Mouse (Mus musculus): Measurements from ENCODE around the gene Rab17. TPM values are rescaled to one million over a fixed set of nuclear protein-coding genes. Genes with fewer than 3 reads are reported as not detected.

Rab17 gene
- polyA plus RNA-seq, 1 experiment from 2014 or later = 2.5 TPM

DNA sequence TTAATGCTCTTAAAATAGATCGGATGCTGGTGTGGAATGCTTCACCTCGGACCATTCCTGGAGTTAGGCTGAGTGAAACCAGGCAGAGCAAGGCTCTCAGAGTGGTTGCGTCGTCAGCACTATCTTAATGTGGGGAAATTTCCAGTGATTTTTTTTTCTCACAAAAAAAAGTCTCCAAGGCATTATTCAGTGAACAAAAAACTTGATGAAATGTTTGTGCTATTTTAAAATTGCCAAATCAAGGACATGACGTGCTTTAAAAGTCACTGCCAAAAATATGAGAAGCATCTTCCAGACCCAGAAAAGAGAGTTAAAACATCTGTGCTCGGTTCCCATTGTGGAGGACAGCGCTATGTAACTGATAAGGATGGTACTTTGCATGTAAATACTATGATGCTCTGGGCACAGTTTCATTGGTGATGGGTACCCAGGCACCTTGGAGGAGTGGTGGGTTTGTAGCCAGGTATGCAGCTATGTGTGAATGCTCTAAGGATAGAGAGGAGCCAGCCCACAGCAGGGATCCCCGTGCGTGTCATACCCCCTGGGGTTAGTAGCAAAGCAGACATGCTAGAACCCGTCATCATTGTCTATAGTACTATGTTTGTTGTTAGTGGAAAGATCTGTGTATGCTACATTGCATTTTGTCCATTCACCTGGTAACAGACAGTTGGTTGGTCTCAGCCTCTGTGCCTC lies 11.3 kb upstream of the Rab17 start:
- no peak overlapping the region for H3K4me2 ChIP-seq
- no peaks in the 10 kb centered on the region for H3K4me1 ChIP-seq
- H3K9me3 ChIP-seq = no peaks in the 10 kb centered on the region
- H3K9ac ChIP-seq = no peak overlapping the region
- no peaks in the 10 kb centered on the region for H3K36me3 ChIP-seq
- ATAC-seq (ENCODE audit: insufficient number of reproducible peaks, low FRiP score, low TSS enrichment, low read depth) = no peak
- H3K27me3 ChIP-seq = no peaks in the 10 kb centered on the region
- H3K27ac ChIP-seq = no peak overlapping the region
- 58% methylated on average over 10 of the region's 10 CpGs for WGBS
- no peak overlapping the region for H3K4me3 ChIP-seq

DNA sequence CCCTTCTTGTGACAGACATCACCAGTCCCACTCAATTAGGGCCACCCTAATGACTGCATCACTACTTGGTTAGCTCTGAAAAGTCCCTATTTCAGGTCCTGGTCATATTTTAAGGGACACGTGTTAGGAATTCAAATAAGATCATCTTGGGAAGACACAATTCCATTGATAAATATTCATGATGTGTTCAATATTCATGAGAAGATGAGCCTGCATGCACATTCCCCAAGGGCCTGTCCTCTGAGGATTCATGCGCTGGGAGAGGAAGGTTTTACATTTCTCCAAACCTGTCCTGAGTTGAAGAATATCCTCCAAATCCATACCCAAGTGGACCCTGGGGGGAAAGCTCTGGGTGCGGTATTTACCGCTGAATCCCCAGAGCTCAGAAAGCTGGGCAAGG lies 6.5 kb upstream of the Rab17 start:
- Histone ChIP-seq H3K27me3 (0 out of 2 replicates have a peak, but pooled peaks cover 4% of the 10 kb centered on the region), H3K9ac (no peak overlapping the region), H3K36me3 (no peaks in the 10 kb centered on the region), H3K4me2 (no peak overlapping the region), H3K4me3 (no peak overlapping the region), H3K27ac (no peak overlapping the region), H3K9me3 (no peaks in the 10 kb centered on the region), H3K4me1 (peaks cover 17% of the 10 kb centered on the region)
- 85% methylated on average over 4 of the region's 4 CpGs for WGBS
- ATAC-seq (ENCODE audit: insufficient number of reproducible peaks, low FRiP score, low TSS enrichment, low read depth) = no peak

DNA sequence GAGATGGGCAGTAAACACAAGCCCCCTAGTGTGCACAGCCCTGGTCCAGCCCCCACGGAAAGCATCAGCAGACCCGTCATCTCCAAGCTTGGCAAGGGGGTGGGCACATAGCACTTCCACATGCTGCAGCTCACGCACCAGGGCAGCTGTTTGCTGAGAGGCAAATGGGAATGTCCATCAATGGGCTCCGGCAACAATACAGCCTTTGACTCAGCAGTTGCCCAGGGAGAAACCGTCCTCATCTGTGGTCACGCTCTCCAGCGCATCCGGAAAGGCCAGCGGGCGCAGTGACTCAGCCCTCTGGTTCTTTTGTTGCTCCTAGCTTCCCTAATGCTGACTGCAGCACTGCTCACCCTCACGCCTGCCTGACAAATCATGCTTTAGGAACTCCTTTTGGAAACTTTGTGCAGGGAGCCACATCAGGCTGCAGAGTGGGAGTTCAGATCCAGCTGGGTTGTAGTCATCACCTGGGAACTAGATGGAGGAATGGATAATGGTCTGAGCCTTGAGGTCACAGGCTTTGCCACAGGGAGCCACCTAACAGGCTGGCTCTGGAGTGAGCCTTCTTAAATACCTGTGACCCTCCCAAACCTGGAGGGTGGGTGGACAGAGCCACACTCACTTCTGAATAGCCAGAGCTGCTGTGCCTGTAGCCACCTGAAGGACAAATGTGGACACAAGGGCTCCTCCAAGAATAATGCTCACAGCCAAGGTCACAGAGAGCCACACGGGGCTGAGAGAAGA lies 5.6 kb upstream of the Rab17 start:
- 0 out of 2 replicates have a peak, but pooled peaks cover 4% of the 10 kb centered on the region for H3K27me3 ChIP-seq
- H3K4me2 ChIP-seq = no peak overlapping the region
- ATAC-seq (ENCODE audit: insufficient number of reproducible peaks, low FRiP score, low TSS enrichment, low read depth) = 0 out of 2 replicates have a peak, but pooled peaks have one; percentile 71
- H3K9me3 ChIP-seq = no peaks in the 10 kb centered on the region
- no peak overlapping the region for H3K4me3 ChIP-seq
- no peak overlapping the region for H3K27ac ChIP-seq
- H3K9ac ChIP-seq = no peak overlapping the region
- H3K36me3 ChIP-seq = no peaks in the 10 kb centered on the region
- 46% methylated on average over 12 of the region's 12 CpGs for WGBS
- H3K4me1 ChIP-seq = peaks cover 17% of the 10 kb centered on the region

DNA sequence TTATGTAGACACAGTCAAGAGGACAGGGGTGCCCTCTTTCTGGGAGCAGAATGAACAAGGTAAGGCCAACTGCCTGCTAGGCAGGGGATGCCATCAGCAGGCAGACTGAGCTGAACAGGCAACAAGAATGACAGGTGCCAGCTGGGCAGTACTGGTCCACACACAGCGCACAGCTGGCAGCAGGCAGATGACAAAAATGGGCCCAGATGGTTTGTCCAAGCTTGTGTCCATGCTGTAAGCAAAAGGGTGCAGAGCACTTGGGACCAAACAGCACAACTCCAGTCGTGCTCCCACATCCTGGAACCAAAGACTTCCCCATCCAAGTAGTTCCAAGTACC lies 4.1 kb upstream of the Rab17 start:
- WGBS = 78% methylated on average over 2 of the region's 2 CpGs
- H3K36me3 ChIP-seq = no peaks in the 10 kb centered on the region
- no peak overlapping the region for H3K27ac ChIP-seq
- no peak overlapping the region for H3K4me3 ChIP-seq
- no peak for ATAC-seq (ENCODE audit: insufficient number of reproducible peaks, low FRiP score, low TSS enrichment, low read depth)
- H3K27me3 ChIP-seq = 0 out of 2 replicates have a peak, but pooled peaks cover 4% of the 10 kb centered on the region
- 0 out of 2 replicates have a peak overlapping the region, but pooled peaks have one; percentile 20 for H3K9ac ChIP-seq
- no peak overlapping the region for H3K4me2 ChIP-seq
- no peaks in the 10 kb centered on the region for H3K9me3 ChIP-seq
- peaks cover 28% of the 10 kb centered on the region for H3K4me1 ChIP-seq

DNA sequence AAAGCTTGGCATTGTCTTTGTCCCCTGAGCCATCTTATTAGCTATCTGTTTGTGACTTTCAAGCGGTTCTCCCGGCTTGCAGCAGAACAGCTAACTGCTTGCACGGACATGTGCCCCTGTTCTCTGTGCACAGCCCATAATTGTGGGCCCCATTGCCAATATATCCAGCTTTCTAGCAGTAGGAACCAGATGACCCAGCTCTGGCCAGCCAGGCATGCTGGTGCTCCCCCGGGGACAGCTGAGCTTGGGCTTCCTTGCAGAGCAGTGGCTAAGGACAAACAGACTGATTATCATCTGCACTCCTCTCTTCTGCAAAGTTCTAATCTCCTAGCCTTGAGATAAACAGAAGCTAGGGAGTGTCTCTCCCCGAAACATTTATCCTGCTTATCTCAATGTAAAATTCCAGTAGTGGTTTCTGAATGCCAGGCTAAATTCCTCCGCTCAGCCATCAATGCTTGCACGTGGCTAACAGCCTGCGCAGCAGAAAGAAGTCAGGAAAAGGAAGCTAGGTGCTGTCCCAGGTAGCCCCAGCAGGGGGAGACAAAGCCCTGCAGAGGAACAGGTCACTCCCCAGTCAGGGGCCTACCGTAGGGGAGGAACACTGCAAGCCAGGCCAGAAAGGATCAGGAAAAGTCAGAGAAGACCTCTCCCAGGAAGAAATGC lies 3.6 kb upstream of the Rab17 start:
- Histone ChIP-seq H3K4me1 (peaks cover 28% of the 10 kb centered on the region), H3K27ac (no peak overlapping the region), H3K27me3 (0 out of 2 replicates have a peak, but pooled peaks cover 4% of the 10 kb centered on the region), H3K9ac (0 out of 2 replicates have a peak overlapping the region, but pooled peaks have one; percentile 20), H3K4me2 (no peak overlapping the region), H3K9me3 (no peaks in the 10 kb centered on the region), H3K4me3 (no peak overlapping the region), H3K36me3 (no peaks in the 10 kb centered on the region)
- ATAC-seq (ENCODE audit: insufficient number of reproducible peaks, low FRiP score, low TSS enrichment, low read depth) = no peak
- WGBS = 16% methylated on average over 9 of the region's 9 CpGs

DNA sequence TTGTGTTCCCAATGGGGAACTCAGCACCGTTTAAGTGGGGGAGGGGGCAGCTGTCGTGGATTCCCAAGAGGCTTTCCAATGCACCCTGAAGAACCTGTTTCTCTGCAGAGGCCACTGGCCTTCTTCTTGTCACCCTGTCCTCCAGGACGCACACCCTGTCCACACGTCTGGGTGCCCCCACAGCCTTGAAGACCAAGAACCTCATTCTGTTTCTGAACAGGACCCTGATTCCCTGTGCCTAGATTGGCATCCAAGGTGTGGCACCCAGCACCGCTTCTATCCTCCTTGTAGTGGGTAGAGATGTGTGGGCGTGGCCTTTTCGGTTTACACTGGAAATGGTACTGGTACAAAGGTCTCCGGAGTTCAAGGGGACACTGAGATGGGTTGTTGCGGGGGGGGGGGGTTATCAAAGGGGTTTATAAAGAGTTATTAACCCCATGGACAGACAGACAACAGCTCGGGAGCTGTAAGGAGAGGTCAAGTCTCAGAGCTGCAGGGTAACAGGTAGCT lies 475 bp upstream of the Rab17 start:
- Histone ChIP-seq H3K9ac (no peak overlapping the region), H3K9me3 (no peaks in the 10 kb centered on the region), H3K4me1 (peaks cover 29% of the 10 kb centered on the region), H3K4me2 (peak overlapping the region; percentile 20; the same call in 1 of the 2 replicates), H3K4me3 (no peak overlapping the region), H3K27ac (no peak overlapping the region), H3K27me3 (0 out of 2 replicates have a peak, but pooled peaks cover 4% of the 10 kb centered on the region), H3K36me3 (no peaks in the 10 kb centered on the region)
- WGBS = 76% methylated on average over 10 of the region's 10 CpGs
- ATAC-seq (ENCODE audit: insufficient number of reproducible peaks, low FRiP score, low TSS enrichment, low read depth) = no peak

DNA sequence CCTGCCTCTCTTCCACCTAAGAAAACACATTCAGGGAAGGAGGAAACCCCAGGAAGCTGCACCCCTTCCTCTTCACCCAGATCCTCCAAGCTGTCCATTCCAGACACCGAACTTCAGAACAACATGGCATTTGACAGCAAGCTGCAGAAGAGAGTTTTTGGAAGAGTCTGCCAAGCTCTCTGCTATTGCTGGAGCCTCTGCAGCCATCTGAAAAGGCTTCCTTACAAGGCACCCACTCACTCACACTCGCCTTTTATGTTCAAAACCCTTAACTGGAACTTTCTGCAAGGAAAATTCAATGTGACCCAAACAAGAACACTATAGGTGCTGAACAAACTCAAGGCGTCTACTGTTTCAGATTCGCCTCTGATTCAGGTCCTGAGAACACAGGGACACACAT lies 812 bp downstream of the Rab17 start:
- H3K4me2 ChIP-seq = no peak overlapping the region
- no peak overlapping the region for H3K27ac ChIP-seq
- no peaks in the 10 kb centered on the region for H3K27me3 ChIP-seq
- no peak overlapping the region for H3K9ac ChIP-seq
- no peaks in the 10 kb centered on the region for H3K9me3 ChIP-seq
- 86% methylated on average over 4 of the region's 4 CpGs for WGBS
- ATAC-seq (ENCODE audit: insufficient number of reproducible peaks, low FRiP score, low TSS enrichment, low read depth) = no peak
- H3K4me1 ChIP-seq = peaks cover 27% of the 10 kb centered on the region
- no peaks in the 10 kb centered on the region for H3K36me3 ChIP-seq
- H3K4me3 ChIP-seq = no peak overlapping the region

DNA sequence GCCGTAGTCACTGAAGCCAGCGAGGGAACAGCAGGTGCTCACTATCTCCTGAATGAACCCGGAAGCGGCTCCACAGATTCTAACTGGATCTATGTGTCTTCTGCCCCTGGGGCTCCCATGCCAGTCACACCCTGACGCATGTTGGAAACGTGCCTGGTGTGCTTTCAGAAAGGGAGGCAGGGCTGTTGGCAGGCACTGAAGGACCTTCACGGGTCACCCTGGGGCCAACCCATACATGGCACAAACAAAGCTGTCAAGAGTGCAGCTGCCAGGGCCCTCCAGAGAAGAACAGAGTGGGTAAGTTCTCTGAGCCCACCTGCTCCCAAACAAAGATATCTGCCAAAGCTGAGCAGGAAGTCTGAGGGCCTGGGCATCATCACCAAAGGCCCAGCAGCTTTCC lies 1.9 kb downstream of the Rab17 start:
- ATAC-seq (ENCODE audit: insufficient number of reproducible peaks, low FRiP score, low TSS enrichment, low read depth) = no peak
- H3K9me3 ChIP-seq = no peaks in the 10 kb centered on the region
- no peaks in the 10 kb centered on the region for H3K36me3 ChIP-seq

DNA sequence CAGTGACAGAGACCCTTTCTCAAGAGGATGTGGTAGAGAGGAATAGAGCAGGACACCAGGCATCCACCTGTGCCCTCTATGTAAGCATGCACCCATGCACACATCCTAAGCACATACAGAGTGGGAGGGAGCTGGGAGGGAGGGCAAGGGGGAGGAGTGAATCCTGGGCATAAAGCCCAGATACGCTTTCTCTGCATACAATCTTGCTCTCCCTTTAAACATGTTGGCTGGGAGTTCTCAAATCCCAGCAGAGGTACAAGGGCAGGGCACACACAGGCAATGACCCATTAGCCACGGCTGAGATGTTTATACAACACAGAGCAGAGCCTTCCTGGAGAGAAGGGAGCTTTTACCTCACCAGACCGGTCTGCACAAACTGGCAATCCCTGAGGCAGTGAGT lies 6.5 kb downstream of the Rab17 start:
- H3K4me2 ChIP-seq = no peak overlapping the region

More for the DNA sequence above, 1.9 kb downstream of the Rab17 start:
- WGBS = 70% methylated on average over 7 of the region's 7 CpGs
- Histone ChIP-seq H3K4me1 (peaks cover 26% of the 10 kb centered on the region), H3K4me3 (no peak overlapping the region), H3K9ac (no peak overlapping the region), H3K27me3 (no peaks in the 10 kb centered on the region), H3K4me2 (no peak overlapping the region), H3K27ac (no peak overlapping the region)

DNA sequence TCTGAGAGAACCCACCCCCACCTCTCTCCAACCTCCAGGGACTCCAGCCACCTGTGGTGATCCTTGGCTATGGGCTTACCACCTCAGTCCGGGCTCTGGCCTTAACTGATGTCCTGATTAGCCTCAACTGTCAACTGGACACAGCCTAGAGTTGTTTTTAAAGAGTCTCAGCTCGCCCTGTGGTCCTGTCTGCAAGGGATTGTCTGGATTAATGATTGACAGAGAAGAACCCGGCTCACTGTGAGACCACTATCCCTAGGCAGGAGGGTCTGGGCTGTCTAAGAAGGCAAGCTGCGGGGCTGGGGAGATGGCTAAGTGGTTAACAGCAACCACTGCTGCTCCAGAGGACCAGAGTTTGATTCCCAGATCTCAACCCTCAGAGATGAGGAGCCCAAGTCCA lies 6.9 kb downstream of the Rab17 start:
- WGBS = 49% methylated on average over 4 of the region's 4 CpGs
- Histone ChIP-seq H3K27me3 (peaks cover 17% of the 10 kb centered on the region; the same call in 1 of the 2 replicates), H3K4me2 (no peak overlapping the region), H3K9ac (no peak overlapping the region), H3K4me1 (peaks cover 10% of the 10 kb centered on the region), H3K9me3 (no peaks in the 10 kb centered on the region), H3K27ac (no peak overlapping the region), H3K4me3 (no peak overlapping the region), H3K36me3 (no peaks in the 10 kb centered on the region)
- no peak for ATAC-seq (ENCODE audit: insufficient number of reproducible peaks, low FRiP score, low TSS enrichment, low read depth)

More for the DNA sequence above, 6.5 kb downstream of the Rab17 start:
- Histone ChIP-seq H3K27ac (no peak overlapping the region), H3K4me3 (no peak overlapping the region), H3K9ac (no peak overlapping the region), H3K9me3 (no peaks in the 10 kb centered on the region), H3K36me3 (no peaks in the 10 kb centered on the region), H3K4me1 (peaks cover 14% of the 10 kb centered on the region), H3K27me3 (peaks cover 17% of the 10 kb centered on the region; the same call in 1 of the 2 replicates)
- WGBS = 13% methylated on average over 3 of the region's 3 CpGs
- ATAC-seq (ENCODE audit: insufficient number of reproducible peaks, low FRiP score, low TSS enrichment, low read depth) = no peak

DNA sequence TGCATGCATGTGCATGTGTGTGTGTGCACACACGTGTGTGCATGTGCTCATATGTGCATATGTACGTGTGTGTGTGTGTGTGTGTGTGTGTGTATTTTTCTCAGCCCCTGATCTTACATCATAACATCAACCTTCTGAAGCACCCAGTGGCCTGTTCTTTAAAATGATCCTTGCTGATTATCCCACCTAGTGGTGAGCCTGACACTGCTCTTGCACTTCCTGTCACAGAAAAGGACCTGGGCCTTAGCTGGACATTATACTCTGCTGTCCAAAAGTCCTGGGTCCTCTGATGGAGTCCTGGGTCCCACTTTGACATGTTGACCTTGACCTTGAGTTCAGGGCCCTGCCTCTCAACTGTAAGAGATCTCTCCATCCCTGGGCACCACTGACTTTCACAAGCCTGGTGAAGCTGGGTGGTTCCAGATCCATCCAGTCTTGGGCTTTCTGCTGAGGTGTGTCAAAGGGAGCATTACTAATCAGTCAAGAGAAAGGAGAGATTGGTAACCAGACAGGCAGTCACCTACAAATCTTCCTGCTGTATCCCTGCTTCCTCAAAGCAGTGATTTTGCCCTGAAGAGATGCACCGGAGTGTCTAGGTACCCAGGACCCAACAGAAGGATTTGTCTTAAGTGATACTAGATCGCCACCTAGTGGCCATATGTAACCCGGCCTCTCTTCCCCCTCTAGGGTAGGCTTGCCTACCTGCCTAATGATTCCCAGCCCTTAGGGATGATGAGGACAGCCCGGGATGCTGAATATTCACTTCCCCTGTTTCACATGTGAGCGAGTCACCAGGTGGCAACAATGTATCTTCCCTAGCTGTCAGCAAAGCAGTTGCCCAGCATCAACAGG lies 13.0 kb downstream of the Rab17 start:
- Histone ChIP-seq H3K4me1 (peaks cover 7% of the 10 kb centered on the region; the same call in 1 of the 2 replicates), H3K36me3 (no peaks in the 10 kb centered on the region), H3K27ac (no peak overlapping the region), H3K4me2 (no peak overlapping the region), H3K27me3 (peaks cover 21% of the 10 kb centered on the region; the same call in 1 of the 2 replicates), H3K4me3 (no peak overlapping the region), H3K9me3 (no peaks in the 10 kb centered on the region), H3K9ac (no peak overlapping the region)
- WGBS = 31% methylated on average over 7 of the region's 7 CpGs
- peak; percentile 76 for ATAC-seq (ENCODE audit: insufficient number of reproducible peaks, low FRiP score, low TSS enrichment, low read depth)
